Mouse (Mus musculus) Patski (cell line): ENCODE results near the gene Trim11. TPM values are rescaled to one million over a fixed set of nuclear protein-coding genes. Genes with fewer than 3 reads are reported as not detected.
A peak's percentile ranks its signal among the peaks of the same experiment; 100 is the strongest.
"Not testable (repeated sequence)": the region's sequence is repeated elsewhere in the genome, so short reads cannot be mapped to it uniquely, and the experiment has no call there.

Source experiments
- ATAC-seq: fragments of 100-300 bp; one replicate; pipeline ENCODE4 v1.8.0; 2021
- CTCF ChIA-PET: fragments of 350-600 bp; sonication (Branson Sonifier 250); formaldehyde crosslinking; loops from one replicate; lab custom pipeline; 2022; ENCODE audit warnings: inconsistent platforms; lab: Charles Lee
- POLR2A ChIA-PET: fragments of 350-600 bp; sonication (Branson Sonifier 250); formaldehyde crosslinking; loops from one replicate; lab custom pipeline; 2022; ENCODE audit warnings: antibody characterized with exemption, inconsistent platforms; lab: Charles Lee
- DNase-seq: peaks from one replicate; pipeline ENCODE4 v3.0.0-alpha.2; 2011; ENCODE audit warnings: low read depth, low spot score
- H3K27me3 ChIP-seq: fragments of 371-371 bp; one replicate; pipeline ENCODE4 v1.5.1; 2021
- CTCF ChIP-seq: fragments of 100-300 bp; IDR thresholded peaks from one replicate; pipeline ENCODE4 v1.5.1; 2021
- in situ Hi-C: fragments of 300-500 bp; cut with MboI; formaldehyde crosslinking; loops from 3 replicates; pipeline ENCODE4 v1.11.1; 2018; ENCODE audit warnings: low pct_unique_long_range_greater_than_20kb, mixed read lengths
- polyA plus RNA-seq: library from polyadenylated mRNA; unstranded; gene quantifications from one replicate; pipeline ENCODE4 v1.2.3, GENCODE M21; 2021

The Trim11 gene
- polyA plus RNA-seq, 1 experiment from 2014 or later, result 29.2 TPM

GRCm38 (mm10) chr11:58947798-58948528, 29.9 kb upstream of the Trim11 start:
- no peak for TF ChIP-seq CTCF
- in situ Hi-C loops, result no loop called here
- ChIA-PET CTCF (interaction anchor here (0.9 to 1.5 kb wide), 4 partner anchors 9 to 38 kb away, joined by 3 to 5 read pairs (median 4); partner anchors contain the start of gene Rnf187), POLR2A (interaction anchor here (2.0 kb wide), 1 partner anchor 10 kb away, joined by 16 read pairs; the partner anchor contains the start of gene Rnf187)
- H3K27me3 ChIP-seq, result peaks cover 8% of the 10 kb centered on the region
- ATAC-seq (peak; percentile 16), DNase-seq (no peak)

DNA sequence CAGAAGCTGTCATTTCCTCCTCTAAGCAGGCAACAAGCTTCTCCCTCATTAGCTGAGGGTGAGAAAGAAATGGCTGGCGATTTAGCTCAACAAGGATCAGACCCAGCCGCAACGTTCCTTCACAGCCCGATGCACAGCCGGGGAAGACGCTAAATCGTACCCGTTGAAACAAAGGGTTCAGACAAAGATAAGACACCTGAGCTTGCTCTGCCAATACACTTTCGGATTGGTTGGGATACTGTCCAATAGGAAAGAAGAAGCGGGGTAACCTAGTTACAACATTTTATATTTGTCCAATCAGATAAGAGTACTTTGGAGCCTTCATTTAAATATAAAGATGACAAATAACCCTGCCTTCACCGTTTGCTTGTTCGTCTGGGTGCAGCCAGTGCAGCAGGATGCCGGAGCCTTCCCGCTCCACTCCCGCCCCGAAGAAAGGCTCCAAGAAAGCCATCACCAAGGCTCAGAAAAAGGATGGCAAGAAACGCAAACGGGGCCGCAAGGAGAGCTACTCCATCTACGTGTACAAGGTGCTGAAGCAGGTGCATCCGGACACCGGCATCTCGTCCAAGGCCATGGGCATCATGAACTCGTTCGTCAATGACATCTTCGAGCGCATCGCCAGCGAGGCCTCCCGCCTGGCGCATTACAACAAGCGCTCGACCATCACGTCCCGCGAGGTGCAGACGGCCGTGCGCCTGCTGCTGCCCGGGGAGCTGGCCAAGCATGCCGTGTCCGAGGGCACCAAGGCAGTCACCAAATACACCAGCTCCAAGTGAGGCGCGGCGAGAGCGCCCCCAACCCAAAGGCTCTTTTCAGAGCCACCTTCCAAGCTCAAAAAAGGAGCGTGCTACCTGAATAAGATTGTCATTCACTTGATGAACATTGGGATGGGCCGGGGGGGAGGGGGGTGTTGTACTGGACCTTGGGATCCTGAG, 29.1 kb upstream of the Trim11 start, which contains the start of gene Hist3h2ba:
TSS of gene Hist3h2ba (plus strand) at position 379 of the 938 bp plus-strand sequence.
- TF ChIP-seq CTCF, result no peak
- POLR2A ChIA-PET, result interaction anchor here (1.3 to 2.0 kb wide), 2 partner anchors 11 to 21 kb away, joined by 3 to 16 read pairs; partner anchors contain the start of gene Rnf187
- CTCF ChIA-PET, result interaction anchor here (0.9 to 1.5 kb wide), 4 partner anchors 9 to 34 kb away, joined by 3 to 5 read pairs (median 4); partner anchors contain the start of gene Rnf187
- DNase-seq (peak; percentile 79), ATAC-seq (peak; percentile 90)
- peaks cover 3% of the 10 kb centered on the region for H3K27me3 ChIP-seq
- in situ Hi-C loops, result no loop called here

- no peak for TF ChIP-seq CTCF
- H3K27me3 ChIP-seq, result peaks cover 3% of the 10 kb centered on the region
- no peak for DNase-seq
- CTCF ChIA-PET, result interaction anchor here (0.9 to 1.3 kb wide), 2 partner anchors 21 to 35 kb away, joined by 3 to 4 read pairs; no protein-coding TSS in a partner anchor
- in situ Hi-C loops, result no loop called here
- POLR2A ChIA-PET, result interaction anchor here (1.3 to 2.0 kb wide), 2 partner anchors 11 to 22 kb away, joined by 3 to 16 read pairs; partner anchors contain the start of gene Rnf187
- no peak for ATAC-seq
These were observed 28.1 kb upstream of the Trim11 start for GRCm38 (mm10) chr11:58949480-58950431.

DNA sequence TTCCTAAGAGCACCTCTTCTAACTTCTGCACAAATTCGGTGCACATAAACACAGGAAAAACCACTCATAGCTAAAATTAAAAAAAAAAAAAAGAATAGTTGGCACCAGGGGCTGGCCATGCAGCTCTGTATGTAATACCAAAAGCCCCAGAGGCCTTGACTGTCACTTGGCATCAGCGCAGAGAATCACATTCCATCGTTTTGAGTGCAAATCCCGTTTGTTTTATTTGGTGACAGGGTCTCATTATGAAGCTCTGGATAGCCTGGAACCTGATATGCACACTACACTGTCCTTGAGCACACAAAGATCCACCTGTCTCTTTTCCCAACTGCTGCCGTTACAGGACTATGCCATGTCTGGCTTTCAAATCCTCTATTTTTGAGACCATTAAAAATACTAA, 26.7 kb upstream of the Trim11 start:
- in situ Hi-C loops, result no loop called here
- ATAC-seq (no peak), DNase-seq (no peak)
- CTCF ChIA-PET, result interaction anchor here (1.7 kb wide), 1 partner anchor 23 kb away, joined by 4 read pairs; no protein-coding TSS in a partner anchor
- no peaks in the 10 kb centered on the region for H3K27me3 ChIP-seq
- POLR2A ChIA-PET, result interaction anchor here (0.5 kb wide), 1 partner anchor 742 kb away, joined by 3 read pairs; no protein-coding TSS in a partner anchor
- no peak for TF ChIP-seq CTCF

GRCm38 (mm10) chr11:58953351-58954169, 24.3 kb upstream of the Trim11 start:
- ChIA-PET CTCF (interaction anchor here (1.3 to 2.7 kb wide), 2 partner anchors 25 to 39 kb away, joined by 5 to 8 read pairs; no protein-coding TSS in a partner anchor), POLR2A (interaction anchor here (1.4 kb wide), 1 partner anchor 34 kb away, joined by 3 read pairs; no protein-coding TSS in a partner anchor)
- no peak for ATAC-seq
- TF ChIP-seq CTCF, result no peak
- in situ Hi-C loops, result no loop called here
- no peaks in the 10 kb centered on the region for H3K27me3 ChIP-seq
- DNase-seq, result no peak

- in situ Hi-C loops, H3K27me3 ChIP-seq, DNase-seq: not testable (repeated sequence)
- ATAC-seq, result peak; percentile 2
- ChIA-PET CTCF (interaction anchor here (1.3 to 2.7 kb wide), 3 partner anchors 24 to 40 kb away, joined by 5 to 8 read pairs (median 6); partner anchors contain the start of gene Trim11), POLR2A (interaction anchor here (1.4 kb wide), 1 partner anchor 35 kb away, joined by 3 read pairs; no protein-coding TSS in a partner anchor)
These were observed 23.8 kb upstream of the Trim11 start for GRCm38 (mm10) chr11:58954170-58954419.

DNA sequence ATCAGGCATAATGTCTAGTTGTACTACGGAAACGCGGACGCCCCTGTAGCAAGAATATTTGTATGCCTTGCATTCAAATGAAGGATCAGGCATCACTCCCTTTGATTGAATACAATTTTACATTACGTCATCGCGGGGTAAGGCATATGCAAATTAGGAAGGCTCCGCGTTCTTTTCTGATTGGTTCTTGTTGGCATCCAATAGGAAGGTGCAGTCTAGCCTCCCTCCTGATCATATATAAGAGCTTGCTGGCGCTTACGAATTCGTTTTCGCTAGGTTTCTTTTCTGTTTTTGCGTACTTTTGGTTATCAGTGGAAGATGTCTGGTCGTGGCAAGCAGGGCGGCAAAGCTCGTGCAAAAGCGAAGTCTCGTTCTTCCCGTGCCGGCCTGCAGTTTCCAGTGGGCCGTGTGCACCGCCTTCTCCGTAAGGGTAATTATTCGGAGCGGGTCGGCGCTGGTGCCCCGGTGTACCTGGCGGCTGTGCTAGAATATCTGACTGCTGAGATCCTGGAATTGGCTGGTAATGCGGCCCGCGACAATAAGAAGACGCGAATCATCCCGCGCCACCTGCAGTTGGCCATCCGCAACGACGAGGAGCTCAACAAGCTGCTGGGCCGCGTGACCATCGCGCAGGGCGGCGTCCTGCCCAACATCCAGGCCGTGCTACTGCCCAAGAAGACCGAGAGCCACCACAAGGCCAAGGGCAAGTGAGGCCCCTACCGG, 23.3 kb upstream of the Trim11 start, which contains the start of the genes Hist3h2a and Trim17:
TSS of gene Hist3h2a (plus strand) at position 266 of the 723 bp plus-strand sequence.
TSS of gene Trim17 (plus strand) at position 266 of the 723 bp plus-strand sequence.
- DNase-seq (peak; percentile 93), ATAC-seq (peak; percentile 86)
- ChIA-PET POLR2A (interaction anchor here (0.9 to 1.4 kb wide), 4 partner anchors 12 to 35 kb away, joined by 3 to 6 read pairs (median 3); partner anchors contain the start of gene Trim11), CTCF (interaction anchor here (1.3 to 2.7 kb wide), 3 partner anchors 24 to 40 kb away, joined by 5 to 8 read pairs (median 6); partner anchors contain the start of gene Trim11)
- peak; percentile 66 for TF ChIP-seq CTCF
- in situ Hi-C loops, result no loop called here
- H3K27me3 ChIP-seq, result no peaks in the 10 kb centered on the region
